Mouse (Mus musculus): ENCODE data around the gene Slc45a2. TPM values are rescaled to one million over a fixed set of nuclear protein-coding genes. Genes with fewer than 3 reads are reported as not detected.

The Slc45a2 gene
- total RNA-seq, 2 experiments from 2014 or later: not detected

DNA sequence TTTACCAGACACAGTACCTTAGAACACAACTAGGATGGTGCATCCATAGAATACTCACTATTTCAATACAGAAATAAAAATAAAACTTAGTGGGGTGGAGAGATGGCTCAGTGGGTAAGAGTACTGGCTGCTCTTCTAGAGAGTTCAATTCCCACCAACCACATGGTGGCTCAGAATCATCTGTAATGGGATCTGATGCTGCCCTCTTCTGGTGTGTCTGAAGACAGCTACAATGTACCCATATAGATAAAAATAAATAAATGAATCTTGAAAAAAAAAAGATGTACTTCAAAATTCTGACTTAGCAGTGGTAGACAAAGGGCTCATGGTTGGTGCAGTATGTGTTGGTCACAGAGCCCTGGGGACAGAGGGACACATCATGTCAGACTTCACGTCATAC is 9.0 kb upstream of the Slc45a2 start:
- ATAC-seq (replicated peaks; ENCODE audit: low FRiP score, low TSS enrichment, poor library complexity, severe bottlenecking): no peak

DNA sequence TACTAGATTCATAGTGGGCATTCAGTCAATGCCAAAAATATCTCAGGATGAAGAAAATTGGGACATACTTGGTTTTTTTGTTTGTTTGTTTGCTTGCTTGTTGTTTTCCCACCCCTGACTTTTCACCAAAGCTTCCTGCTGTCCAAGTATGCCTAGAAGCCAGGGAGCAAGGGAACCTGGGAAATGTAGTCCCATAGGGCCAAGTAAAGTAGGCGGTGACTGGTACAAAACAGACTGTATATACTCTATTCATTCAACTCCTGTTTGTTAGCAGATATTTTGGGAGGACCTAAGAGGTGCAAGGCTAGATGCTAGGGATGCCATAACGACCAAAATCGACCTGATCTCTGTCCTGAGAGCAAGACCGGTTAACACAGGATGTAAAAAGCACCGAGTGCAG is 689 bp upstream of the Slc45a2 start:
- no peak for ATAC-seq (replicated peaks; ENCODE audit: low FRiP score, low TSS enrichment, poor library complexity, severe bottlenecking)

DNA sequence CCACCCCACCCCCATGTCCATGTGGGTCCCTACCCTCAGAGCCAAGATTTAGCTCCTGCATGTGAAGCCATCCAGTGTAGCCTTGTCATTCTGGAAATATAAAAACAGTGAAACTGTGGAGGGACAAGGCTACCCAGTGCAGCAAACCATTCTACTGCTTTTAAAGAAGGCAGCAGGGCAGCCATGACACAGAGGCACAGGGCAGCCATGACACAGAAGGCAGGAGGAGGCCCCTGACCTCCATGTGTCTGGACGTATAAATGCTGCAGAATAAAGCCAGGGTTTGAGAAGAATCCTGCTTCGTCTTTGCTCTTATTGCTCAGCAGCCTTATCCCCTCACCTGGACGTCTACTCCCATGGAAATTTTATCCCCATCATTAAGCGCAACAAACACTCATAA is 3.3 kb downstream of the Slc45a2 start:
- ATAC-seq (replicated peaks; ENCODE audit: low FRiP score, low TSS enrichment, poor library complexity, severe bottlenecking): no peak

DNA sequence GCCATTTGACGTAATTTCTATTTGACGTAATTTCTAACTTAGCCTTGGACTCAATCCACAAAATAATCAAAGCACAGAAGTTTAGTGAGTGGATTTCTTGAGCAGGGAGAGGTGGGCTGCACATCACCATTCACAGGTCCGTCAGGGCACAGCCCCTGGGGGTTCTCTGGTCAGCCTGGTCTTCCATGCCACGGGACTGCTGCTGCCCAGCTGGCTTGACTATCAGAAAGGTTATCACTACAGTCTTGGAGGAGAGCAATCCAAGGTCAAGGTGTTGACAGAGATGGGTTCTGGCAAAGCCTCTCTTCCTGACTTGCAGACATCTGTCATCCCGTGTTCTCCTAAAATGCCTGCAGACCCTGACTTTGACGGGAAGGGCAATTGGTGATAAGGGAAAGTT is 4.1 kb downstream of the Slc45a2 start:
- no peak for ATAC-seq (replicated peaks; ENCODE audit: low FRiP score, low TSS enrichment, poor library complexity, severe bottlenecking)

DNA sequence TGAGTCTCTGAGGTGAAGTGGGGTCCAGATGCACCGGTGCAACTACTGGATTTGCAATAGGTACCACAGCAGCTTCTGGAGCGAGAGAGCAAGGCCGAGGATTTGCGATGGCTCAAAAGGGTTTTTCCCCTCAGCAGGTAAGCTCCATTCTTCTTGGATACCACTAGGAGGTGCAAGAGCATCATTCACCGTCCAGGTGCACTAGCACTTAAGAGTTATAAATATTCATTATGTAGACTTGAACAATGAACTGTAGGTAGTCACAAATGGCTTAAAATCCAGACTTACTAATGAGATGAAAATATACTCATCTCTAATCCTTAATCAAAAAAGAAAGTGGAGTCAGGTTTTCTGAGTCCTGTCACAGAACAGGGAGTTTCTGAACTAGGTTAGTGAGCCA is 8.2 kb downstream of the Slc45a2 start:
- ATAC-seq (replicated peaks; ENCODE audit: low FRiP score, low TSS enrichment, poor library complexity, severe bottlenecking): no peak

DNA sequence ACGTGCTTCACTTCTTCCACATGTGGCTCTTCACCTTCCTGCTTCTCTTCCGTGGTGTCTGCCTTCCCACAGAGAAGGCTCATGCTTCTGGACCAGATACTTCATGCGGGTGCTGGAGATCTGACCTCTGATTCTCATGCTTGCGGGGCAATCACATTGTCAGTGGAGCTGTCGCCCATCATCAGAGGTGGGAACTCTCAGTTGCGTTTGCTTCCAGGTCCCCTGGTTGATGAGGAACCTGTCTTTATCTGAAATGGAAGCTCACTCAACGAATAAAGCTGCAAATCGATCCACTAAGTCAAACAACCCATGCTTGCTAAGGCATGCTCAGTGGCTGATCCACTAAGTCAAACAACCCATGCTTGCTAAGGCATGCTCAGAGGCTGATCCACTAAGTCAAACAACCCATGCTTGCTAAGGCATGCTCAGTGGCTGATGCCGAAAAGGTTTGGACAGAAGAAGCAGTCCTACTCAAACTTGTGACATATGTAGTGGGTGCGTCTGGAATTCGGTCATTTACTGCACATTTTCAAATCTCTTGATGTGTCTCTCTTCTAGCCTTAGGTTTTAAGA is 10.5 kb downstream of the Slc45a2 start:
- no peak for ATAC-seq (replicated peaks; ENCODE audit: low FRiP score, low TSS enrichment, poor library complexity, severe bottlenecking)

DNA sequence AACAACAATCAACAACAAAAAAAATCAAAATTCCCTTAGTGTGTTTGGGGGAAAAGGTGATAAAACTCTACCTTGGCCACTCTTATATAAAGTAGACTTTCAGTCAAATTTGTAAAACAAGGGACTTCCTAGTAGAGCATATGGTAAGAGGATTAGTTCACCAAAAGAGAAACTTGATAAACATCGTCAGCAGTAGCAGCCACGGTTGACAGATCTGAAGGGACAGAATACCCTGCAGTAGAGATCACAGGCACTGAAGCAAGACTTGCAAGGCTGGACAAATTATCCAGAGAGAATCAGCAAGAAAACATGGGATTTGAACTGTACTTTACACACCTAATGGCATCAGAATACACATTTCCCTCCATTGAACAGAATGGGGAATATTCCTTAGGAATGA is 14.4 kb downstream of the Slc45a2 start:
- ATAC-seq (replicated peaks; ENCODE audit: low FRiP score, low TSS enrichment, poor library complexity, severe bottlenecking): no peak

DNA sequence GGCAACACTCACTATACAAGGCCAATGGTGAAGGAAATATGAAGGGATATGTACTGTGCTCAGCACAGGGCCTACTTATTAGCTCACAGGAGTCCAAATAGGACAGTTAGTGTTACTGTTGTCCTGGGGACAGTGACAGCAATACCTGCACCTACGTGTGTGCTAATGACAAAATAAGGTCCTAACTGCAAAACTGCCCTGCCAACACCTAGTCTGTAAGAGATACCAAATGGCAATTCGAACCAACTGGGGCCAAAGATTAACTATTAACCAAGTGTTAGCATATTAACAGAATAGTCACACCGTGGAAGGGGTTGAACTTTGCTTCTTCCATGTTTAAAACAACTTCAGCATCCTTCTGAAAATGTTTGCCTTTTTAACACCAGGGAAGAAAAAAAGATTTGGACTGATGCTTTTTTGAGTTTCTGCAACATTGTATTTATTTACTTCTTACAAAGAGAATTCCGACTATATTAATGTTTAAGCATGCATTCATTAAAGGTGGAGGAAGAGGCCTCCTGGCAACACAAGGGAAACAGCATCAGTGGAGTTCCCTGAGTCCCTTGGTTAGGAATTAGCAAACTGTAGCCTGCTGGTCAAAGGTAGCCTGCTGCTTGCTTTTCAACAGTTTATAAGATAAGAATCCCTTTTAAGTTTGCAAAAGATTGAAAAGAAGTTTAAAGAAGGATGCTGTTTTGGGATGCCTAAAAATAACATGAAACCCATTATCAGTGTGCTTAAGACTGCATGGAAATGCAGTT is 26.5 kb downstream of the Slc45a2 start:
- ATAC-seq (replicated peaks; ENCODE audit: low FRiP score, low TSS enrichment, poor library complexity, severe bottlenecking): no peak

DNA sequence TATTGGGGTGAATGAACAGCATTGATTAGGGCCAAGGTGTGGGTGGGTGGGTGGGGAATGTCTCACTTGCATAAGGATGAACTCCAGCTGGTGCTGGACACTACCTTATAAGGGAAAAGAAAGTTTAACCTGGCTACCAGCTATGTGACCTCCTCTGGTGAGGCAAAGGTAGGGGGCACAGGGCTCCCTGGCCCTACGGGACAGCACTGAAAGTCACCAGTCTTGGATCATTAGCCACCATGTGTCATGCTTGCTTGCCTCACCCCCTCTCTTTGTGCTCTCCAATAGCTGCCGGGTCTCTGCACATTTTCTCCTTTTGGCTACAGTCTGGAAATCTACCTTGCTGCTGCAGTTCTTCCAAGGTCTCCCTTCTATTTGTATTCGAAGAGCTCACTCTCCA is 29.7 kb downstream of the Slc45a2 start:
- ATAC-seq (replicated peaks; ENCODE audit: low FRiP score, low TSS enrichment, poor library complexity, severe bottlenecking): no peak

DNA sequence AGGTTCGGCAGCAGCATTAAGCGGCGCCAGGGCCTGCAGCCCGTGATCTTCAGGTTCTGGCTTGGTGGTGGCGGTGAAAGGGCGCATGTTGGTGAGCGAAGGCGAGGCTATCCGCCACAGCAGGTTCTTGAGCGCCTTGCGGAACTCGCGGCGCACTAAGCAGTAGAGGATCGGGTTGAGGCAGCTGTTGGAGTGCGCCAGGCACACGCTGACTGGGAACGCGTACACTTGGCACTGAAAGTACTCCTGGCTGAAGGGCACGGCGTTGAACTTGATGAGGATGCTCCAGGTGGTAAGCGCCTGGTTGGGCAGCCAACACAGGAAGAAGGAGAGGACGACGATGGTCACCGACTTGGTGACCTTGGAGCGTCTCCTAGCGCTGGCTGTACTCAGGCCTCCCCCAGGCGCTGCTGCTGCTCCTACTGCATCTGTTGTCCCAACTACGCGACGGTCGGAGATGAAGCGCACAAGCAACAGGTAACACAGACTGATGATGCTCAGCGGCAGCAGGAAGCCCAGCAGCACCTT is 35.5 kb downstream of the Slc45a2 start:
- no peak for ATAC-seq (replicated peaks; ENCODE audit: low FRiP score, low TSS enrichment, poor library complexity, severe bottlenecking)

DNA sequence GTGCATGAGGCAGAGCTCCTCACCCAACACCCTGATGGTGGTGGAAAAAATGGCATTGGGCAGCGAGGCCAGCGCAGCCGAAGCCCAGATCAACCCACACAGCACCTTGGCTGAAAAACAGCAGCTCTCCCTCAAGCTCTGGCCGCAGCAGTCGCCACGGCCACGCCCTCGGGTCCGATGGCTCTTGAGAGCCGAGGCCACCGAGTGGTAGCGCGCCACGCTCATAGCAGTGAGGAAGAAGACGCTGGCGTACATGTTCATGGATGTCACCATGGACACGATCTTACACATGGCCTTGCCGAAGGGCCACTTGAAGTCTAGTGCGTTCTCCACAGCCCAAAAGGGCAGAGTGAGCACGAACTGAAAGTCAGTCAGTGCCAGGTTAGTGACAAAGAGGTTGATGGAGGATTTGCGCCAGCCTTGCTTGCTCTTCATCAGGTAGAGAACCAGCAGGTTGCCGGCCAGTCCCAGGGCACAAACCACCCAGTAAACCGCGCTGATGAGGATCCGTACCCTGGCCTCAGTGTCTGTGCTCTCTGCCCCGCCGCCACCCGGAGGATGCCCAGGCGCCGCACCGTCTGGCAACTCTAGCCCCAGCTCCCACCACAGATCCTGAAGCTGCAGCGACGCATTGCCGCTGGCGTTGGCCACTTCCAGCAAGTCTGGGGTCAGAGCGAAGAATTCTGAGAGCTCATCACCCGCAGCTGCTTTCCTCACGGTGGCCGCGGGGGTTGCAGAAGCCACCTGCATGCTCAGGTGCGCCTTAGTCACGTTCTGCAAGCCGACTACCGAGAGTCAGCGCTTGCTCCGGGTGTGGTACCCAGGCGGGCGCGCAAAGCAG is 36.2 kb downstream of the Slc45a2 start:
- no peak for ATAC-seq (replicated peaks; ENCODE audit: low FRiP score, low TSS enrichment, poor library complexity, severe bottlenecking)

DNA sequence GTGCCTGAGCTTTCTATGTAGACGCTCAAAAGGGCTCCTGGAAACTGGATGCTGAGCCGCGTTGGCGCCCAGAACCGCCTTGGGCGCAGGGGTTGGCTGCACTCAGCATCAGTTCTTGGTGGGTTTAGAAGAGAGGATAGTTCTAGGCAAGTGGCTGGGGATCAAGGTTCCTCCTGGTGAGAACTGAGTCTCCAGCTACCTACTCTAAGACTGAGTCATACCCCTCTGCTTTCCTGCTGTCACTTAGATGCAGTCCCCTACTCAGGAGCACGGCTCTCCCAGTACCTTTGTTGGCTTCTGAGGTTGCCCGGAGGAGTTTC is 36.8 kb downstream of the Slc45a2 start:
- ATAC-seq (replicated peaks; ENCODE audit: low FRiP score, low TSS enrichment, poor library complexity, severe bottlenecking): no peak

DNA sequence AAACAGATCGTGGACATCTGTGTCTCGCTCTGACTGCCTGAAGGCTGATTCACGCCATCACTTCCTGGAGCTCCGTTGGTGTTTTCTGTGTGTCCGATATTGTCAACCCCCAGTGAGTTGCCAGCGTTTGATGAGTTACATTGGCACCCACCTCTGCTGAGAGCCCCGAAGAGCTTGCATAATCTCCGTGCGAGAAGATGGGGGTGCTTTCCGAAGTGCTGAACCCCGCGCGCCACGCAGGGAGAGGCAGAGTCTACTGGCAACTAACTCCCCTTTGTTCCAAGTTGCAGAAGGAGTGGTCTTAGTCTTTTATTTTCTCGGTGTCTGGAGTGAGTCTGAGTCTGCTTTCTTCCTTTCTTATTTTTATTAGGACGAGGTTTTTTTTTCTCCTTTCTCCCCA is 37.2 kb downstream of the Slc45a2 start, which contains the start of gene Rxfp3:
Gene Rxfp3, minus strand, starts transcription at position 281 of the 400 bp plus-strand sequence.
- ATAC-seq (replicated peaks; ENCODE audit: low FRiP score, low TSS enrichment, poor library complexity, severe bottlenecking): no peak

DNA sequence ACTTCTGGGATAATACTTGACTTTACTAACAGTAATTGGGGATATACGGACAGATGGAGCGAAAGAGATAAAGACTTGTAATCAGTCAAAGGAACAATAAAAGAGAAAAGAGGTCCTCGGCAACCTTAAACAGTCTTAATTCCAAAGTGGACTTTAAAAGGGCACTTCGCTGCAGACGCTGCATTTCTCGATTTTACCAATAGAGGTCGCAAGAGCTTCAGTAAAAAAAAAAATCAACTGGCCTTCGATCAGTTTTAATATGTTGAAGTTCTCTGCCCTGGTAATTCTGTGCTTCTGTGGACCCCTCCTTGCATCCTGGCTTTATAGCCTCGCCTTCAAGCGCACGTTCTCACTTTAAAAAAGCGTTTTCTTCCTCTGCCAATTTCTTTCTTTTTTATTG is 38.0 kb downstream of the Slc45a2 start:
- no peak for ATAC-seq (replicated peaks; ENCODE audit: low FRiP score, low TSS enrichment, poor library complexity, severe bottlenecking)

DNA sequence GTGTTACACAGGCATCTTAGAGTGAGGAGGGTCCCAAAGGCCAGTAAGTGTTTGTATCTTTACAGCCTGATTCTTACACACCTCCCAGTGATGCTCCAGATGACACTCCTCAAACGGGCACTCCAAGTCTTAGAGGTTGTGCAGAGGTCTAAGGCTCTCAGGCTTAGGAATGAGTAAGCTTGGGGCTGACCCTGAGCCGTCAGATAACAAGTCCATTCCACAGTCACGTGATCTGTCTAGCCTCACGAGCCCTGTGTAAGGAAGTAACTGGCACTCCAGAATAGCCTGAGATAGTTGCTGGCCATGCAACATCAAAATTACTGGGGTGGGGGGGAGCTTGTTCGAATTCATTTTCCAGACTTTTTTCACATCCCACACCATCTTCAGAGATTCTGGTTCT is 39.5 kb downstream of the Slc45a2 start:
- ATAC-seq (replicated peaks; ENCODE audit: low FRiP score, low TSS enrichment, poor library complexity, severe bottlenecking): no peak

DNA sequence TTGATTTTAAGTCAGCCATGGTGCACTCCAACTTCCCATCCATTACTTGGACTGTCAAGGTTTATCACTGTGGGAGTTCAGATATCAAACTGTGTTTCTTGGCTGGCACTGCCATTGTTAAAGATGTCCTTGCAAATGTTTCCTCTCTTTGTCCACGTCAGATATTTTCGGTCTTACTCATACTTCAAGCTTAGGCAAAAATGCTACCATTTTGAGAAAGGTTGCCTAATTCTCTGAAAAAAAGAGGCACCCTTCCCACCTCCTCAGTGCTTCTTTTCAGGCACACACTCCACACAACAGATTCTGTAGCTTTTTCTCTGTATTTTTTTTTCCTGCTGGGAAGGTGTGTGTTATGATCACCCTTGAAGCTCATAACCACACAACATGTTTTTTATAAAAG is 40.7 kb downstream of the Slc45a2 start:
- ATAC-seq (replicated peaks; ENCODE audit: low FRiP score, low TSS enrichment, poor library complexity, severe bottlenecking): no peak

DNA sequence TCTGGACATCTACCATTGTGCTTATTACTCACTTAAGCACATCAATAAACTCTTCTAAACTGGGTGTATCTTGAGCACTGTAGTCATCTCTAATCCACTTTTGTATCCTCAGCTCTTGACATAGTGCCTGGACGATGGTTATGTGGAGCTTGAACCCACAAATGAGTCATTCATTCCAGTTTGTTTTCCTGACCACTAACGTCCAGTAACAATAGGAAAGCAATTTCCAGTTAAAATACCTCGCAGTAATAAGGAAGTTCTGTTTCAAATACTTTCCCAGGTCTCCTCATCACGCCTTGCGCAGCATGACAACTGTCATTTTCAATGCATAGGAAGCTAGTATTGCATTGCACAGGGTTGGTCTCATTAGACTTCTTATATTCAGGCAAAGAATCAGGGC is 42.3 kb downstream of the Slc45a2 start:
- ATAC-seq (replicated peaks; ENCODE audit: low FRiP score, low TSS enrichment, poor library complexity, severe bottlenecking): no peak

DNA sequence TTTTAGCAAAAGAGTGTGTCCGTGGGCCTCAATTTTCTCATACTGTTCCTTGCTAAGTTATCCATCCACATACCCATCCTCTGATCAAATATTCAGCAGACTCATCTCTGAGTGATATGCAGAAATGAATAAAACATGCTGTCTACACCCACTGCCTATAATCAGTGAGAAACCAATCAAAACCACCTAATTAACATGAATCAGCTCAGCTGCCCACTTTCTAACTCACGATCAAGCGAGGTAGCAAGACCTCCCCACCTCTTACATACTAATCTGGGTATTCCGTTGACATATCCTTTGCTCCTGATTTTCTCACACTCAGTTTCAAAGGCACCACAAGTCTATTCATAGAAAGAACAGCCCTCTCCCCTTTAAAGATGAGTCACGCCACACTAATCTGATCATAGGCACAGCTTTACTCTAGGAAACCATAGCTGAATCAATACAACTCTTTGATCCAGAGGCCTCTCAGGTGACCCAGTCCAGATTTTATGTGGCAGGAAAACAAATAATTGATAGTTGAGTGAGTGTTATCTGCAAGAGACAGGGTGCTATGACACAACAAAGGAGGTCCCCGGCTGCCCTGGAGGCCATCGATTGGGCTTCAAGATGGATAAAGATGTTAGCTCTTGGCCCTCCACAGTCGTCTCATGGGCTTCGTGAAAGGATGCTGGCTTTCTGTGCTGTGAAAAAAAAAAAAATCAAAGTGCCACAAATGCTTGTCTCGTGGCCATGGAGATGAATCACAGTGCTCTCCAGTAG is 53.3 kb downstream of the Slc45a2 start:
- ATAC-seq (replicated peaks; ENCODE audit: low FRiP score, low TSS enrichment, poor library complexity, severe bottlenecking): no peak

DNA sequence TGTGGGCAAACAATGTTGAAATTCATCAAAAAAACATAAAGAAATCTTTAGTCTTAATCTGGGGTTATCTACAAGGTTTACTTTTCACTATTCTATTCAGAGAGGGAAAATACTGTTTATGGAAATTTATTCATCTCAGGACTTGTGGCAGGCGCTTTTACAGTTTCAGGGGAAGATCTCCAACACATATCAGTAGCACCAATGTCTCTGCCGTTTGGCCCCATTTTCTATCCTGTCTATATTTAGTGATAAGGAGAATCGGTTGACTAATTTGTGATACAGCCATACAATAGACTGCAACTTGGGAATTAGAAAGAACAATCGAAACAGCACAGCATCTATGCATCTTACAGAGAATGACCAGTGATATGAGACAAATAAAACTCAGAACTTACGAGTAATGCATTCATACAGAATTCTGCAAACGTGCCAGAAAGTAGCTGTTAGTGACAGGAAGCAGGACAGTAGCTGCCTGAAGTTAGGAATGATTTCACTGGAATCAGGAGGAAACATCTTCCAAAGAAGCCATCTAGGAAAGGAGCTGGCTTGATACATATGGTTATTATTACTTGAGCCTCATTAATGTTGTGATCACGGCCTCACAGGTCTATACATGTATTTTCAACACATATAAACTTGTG is 54.0 kb downstream of the Slc45a2 start:
- ATAC-seq (replicated peaks; ENCODE audit: low FRiP score, low TSS enrichment, poor library complexity, severe bottlenecking): no peak
